Mouse (Mus musculus) liver, embryonic 13.5 days (tissue): ENCODE data around the gene Ptpn11. TPM values are rescaled to one million over a fixed set of nuclear protein-coding genes. Genes with fewer than 3 reads are reported as not detected.
"Not testable (repeated sequence)": the region's sequence is repeated elsewhere in the genome, so short reads cannot be mapped to it uniquely, and the experiment has no call there.

Experiments
- ATAC-seq: fragments of 200-750 bp; cut with Nextera tagmentation; 2 replicates; pipeline ENCODE4 v1.8.0; 2017; ENCODE audit warnings: low read depth, mild to moderate bottlenecking, moderate number of reproducible peaks, moderate library complexity
- DNase-seq: peaks from one replicate; pipeline ENCODE4 v3.0.0; 2022
- H3K27ac ChIP-seq: fragments of 300-500 bp; sonication (generic); 2 replicates; pipeline ENCODE4 v1.5.1; 2015; ENCODE audit warnings: moderate library complexity, mild to moderate bottlenecking, inconsistent platforms
- H3K27me3 ChIP-seq: fragments of 300-500 bp; sonication (generic); 2 replicates; pipeline ENCODE4 v1.6.1; 2015; ENCODE audit warnings: mild to moderate bottlenecking, inconsistent platforms
- H3K36me3 ChIP-seq: fragments of 300-500 bp; sonication (generic); 2 replicates; pipeline ENCODE4 v1.6.1; 2015; ENCODE audit warnings: mild to moderate bottlenecking, inconsistent platforms
- H3K4me1 ChIP-seq: fragments of 300-500 bp; sonication (generic); replicated peaks from 2 replicates; pipeline ENCODE4 v1.6.1; 2015; ENCODE audit warnings: inconsistent platforms
- H3K4me2 ChIP-seq: fragments of 300-500 bp; sonication (generic); 2 replicates; pipeline ENCODE4 v1.6.1; 2015; ENCODE audit warnings: inconsistent platforms, mild to moderate bottlenecking, moderate library complexity
- H3K4me3 ChIP-seq: fragments of 300-500 bp; sonication (generic); replicated peaks from 2 replicates; pipeline ENCODE4 v1.5.1; 2015; ENCODE audit warnings: mild to moderate bottlenecking, inconsistent platforms
- H3K9ac ChIP-seq: fragments of 300-500 bp; sonication (generic); 2 replicates; pipeline ENCODE4 v1.6.1; 2015; ENCODE audit warnings: mild to moderate bottlenecking, inconsistent platforms
- H3K9me3 ChIP-seq: fragments of 300-500 bp; sonication (generic); replicated peaks from 2 replicates; pipeline ENCODE4 v1.6.1; 2016; ENCODE audit warnings: inconsistent platforms
- WGBS: fragments of 180-500 bp; shearing (Covaris S2); methylation state at CpG from one replicate; pipeline ENCODE4 v1.1.7; 2015; ENCODE audit not compliant: insufficient replicate concordance; 5-methylcytosine and 5-hydroxymethylcytosine counted together
- polyA plus RNA-seq: library from polyadenylated mRNA; unstranded; fragments of >200 nt; fragmentation: Nextera tagmentation; extraction: Ambion mirVana; gene quantifications from 2 replicates; pipeline ENCODE4 v1.2.1, GENCODE M21; 2015

Gene Ptpn11
- 12.5 TPM in 2 replicates for polyA plus RNA-seq

DNA sequence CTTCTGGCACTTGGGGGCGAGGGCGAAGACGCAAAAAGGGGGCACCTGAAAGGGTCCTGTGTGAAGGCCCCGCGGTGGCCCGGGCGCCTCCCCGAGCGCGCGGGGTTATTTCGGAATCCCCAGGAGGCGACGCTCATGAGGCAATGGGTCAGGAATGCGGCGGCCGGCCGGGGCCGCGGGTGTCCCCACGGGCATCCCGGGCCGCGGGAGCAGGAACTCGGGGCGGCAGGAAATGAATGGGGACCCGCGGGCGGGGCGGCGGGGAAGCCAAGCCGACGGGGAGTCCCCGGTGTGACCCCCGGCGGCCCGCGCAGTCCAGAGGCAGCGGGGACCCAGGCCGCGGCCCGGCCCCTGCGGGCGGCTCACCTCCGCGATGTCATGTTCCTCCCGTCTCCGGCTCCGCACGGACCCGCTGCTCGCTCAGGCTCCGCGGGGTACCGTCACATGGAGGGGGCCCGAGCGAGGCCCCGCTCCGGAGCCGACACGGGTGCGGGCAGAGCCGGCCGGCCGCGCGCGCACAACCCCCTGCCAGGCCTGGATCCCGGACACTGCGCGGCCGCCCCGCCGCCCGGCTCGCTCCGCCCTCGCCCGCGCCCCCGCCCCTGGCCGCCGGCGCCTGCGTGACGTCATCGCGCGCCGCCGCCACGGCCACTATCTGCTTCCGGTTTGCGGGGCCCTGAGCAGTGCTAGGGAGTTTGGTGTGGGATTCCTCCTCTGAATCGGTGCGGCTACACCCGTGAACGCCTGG is at the start of gene Ptpn11:
TSS of gene Ptpn11 (minus strand) at position 562 of the 748 bp plus-strand sequence.
- peaks cover 87% of the 10 kb centered on the region for H3K4me1 ChIP-seq

DNA sequence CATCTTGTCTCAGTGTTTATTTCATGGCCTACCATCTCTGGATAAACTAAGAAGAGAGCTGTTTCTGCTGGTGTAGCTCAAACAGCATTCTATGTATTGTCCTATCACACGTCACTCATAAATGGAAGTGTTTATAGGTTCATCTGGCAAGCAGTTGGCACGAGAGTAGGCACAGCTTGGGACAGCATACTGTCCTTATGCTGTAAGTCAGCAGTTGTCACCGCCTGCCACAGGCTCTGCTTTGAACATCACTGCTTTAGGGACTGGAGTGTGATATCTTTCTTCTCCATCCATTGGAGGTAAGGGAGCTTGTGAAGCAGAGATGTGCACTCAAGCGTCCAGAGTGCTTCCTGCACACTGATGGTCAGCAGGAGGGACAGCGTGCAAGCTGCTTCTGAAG is 48.6 kb upstream of the Ptpn11 start:
- Histone ChIP-seq H3K36me3 (peaks cover 13% of the 10 kb centered on the region), H3K4me1 (peaks cover 95% of the 10 kb centered on the region), H3K27me3 (no peaks in the 10 kb centered on the region), H3K27ac (peak overlapping the region; percentile 99), H3K4me3 (no peak overlapping the region), H3K9ac (peak overlapping the region; percentile 67), H3K9me3 (no peaks in the 10 kb centered on the region), H3K4me2 (peak overlapping the region; percentile 37)
- WGBS, result 59% methylated on average over 5 of the region's 5 CpGs
- no peak for DNase-seq
- no peak for ATAC-seq

More for the DNA sequence above, at the start of gene Ptpn11:
- ATAC-seq (peak; percentile 91), DNase-seq (peak; percentile 73)
- H3K9ac ChIP-seq, result peak within 1 kb of the TSS; percentile 96
- H3K4me3 ChIP-seq, result peak within 1 kb of the TSS; percentile 91
- peak within 1 kb of the TSS; percentile 88 for H3K27ac ChIP-seq
- H3K4me2 ChIP-seq, result peak within 1 kb of the TSS; percentile 82
- no peaks in the 10 kb centered on the region for H3K27me3 ChIP-seq
- WGBS, result under 1% methylated on average over 90 of the region's 98 CpGs
- H3K9me3 ChIP-seq, result no peaks in the 10 kb centered on the region
- H3K36me3 ChIP-seq, result no peaks in the 10 kb centered on the region

DNA sequence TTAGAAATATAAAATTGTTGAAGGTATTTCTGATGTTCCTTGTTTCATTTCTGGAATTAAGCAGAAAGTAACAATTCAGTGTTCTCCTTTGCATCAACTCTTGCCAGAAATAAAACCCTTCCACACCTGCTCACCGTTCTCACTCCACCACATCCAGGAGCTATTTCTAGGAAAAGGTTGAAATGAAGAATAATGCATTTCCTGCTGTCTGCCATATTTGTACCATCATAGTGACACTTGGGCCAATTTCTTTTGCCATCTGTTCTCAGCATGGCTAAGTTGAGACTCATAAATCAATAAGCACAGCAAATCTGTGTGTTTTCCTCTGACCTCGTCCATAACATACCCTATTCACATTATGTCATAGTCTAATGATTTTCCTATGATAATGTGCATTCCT is 47.0 kb upstream of the Ptpn11 start:
- peak overlapping the region; percentile 12; the same call in 1 of the 2 replicates for H3K4me2 ChIP-seq

DNA sequence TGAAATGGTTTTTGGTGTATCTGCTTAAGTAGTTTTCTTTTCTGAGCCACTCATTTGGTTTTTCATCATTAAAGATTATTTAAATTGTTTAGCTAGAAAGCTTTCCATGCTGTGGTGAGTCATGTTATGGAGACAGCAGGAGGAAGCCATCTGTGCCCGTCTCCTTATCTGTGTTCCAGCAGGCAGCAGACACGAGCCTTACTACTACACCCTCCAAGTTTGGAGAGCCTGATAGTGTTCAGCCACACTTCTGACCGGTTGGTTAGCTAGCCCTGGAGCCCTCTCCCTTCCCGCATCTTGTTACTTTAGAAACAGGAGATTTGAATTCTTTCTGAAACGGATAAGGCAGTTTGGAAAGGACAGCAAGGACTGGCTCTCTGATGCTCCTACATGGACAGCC is 45.0 kb upstream of the Ptpn11 start:
- H3K9me3 ChIP-seq, result no peaks in the 10 kb centered on the region
- peak overlapping the region; percentile 75 for H3K9ac ChIP-seq
- peak overlapping the region; percentile 63 for H3K4me2 ChIP-seq
- DNase-seq (peak; percentile 87), ATAC-seq (peak; percentile 97)
- peak overlapping the region; percentile 37 for H3K4me3 ChIP-seq
- peaks cover 15% of the 10 kb centered on the region for H3K36me3 ChIP-seq
- no peaks in the 10 kb centered on the region for H3K27me3 ChIP-seq
- H3K27ac ChIP-seq, result peak overlapping the region; percentile 99
- H3K4me1 ChIP-seq, result peaks cover 93% of the 10 kb centered on the region
- WGBS, result 16% methylated on average over 5 of the region's 5 CpGs

More for the DNA sequence above, 47.0 kb upstream of the Ptpn11 start:
- Histone ChIP-seq H3K36me3 (peaks cover 8% of the 10 kb centered on the region), H3K9me3 (no peaks in the 10 kb centered on the region), H3K4me3 (no peak overlapping the region), H3K4me1 (peaks cover 95% of the 10 kb centered on the region), H3K27ac (peak overlapping the region; percentile 99), H3K27me3 (no peaks in the 10 kb centered on the region), H3K9ac (peak overlapping the region; percentile 44)
- no peak for DNase-seq
- no peak for ATAC-seq
- 72% methylated on average over 2 of the region's 2 CpGs for WGBS

DNA sequence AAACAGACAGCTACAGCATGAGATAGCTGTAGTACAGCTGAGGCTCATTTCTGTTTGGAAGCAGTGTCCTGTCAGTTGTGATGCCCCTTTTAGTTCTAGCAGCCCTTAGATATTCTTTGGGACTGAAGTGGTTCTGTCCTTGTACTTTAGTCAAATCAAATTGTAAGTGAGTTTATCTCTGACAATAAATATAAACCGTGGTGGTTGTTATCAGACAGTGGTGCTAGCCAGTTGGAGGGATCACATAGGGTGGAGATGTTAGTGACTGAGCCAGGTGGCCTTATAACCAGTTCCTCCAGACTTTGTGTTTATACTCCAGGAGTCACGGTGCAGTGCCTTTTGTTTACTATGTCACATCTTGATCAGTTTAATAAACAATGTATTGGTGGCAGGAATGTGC is 42.5 kb upstream of the Ptpn11 start:
- H3K4me2 ChIP-seq, result peak overlapping the region; percentile 49
- peak; percentile 58 for ATAC-seq
- H3K4me3 ChIP-seq, result peak overlapping the region; percentile 14; the same call in 1 of the 2 replicates
- H3K36me3 ChIP-seq, result peaks cover 29% of the 10 kb centered on the region
- peak overlapping the region; percentile 65 for H3K9ac ChIP-seq
- no peak for DNase-seq
- H3K4me1 ChIP-seq, result peaks cover 94% of the 10 kb centered on the region
- no peaks in the 10 kb centered on the region for H3K27me3 ChIP-seq
- 23% methylated on average over 2 of the region's 2 CpGs for WGBS
- H3K9me3 ChIP-seq, result no peaks in the 10 kb centered on the region
- H3K27ac ChIP-seq, result peak overlapping the region; percentile 99

DNA sequence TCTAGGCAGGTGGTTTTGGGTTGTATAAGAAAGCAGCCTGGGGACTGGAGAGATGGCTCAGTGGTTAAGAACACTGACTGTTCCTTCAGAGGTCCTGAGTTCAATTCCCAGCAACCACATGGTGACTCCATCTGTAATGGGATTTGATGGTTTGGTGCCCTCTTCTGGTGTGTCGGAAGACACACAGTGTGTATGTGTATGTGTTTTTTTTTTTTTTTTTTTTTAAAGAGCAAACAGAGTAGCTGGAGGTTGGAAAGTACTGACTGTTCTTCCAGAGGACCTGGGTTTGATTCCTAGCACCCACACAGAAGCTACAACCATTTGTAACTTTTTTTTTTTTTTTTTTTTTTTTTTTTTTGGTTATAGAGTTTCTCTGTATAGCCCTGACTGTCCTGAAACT is 41.6 kb upstream of the Ptpn11 start:
- 86% methylated on average over 1 of the region's 1 CpGs for WGBS
- ATAC-seq, result no peak
- Histone ChIP-seq H3K4me1 (peaks cover 94% of the 10 kb centered on the region), H3K36me3 (peaks cover 35% of the 10 kb centered on the region), H3K27ac (peak overlapping the region; percentile 99), H3K27me3 (no peaks in the 10 kb centered on the region), H3K9me3 (no peaks in the 10 kb centered on the region), H3K4me3 (no peak overlapping the region), H3K9ac (no peak overlapping the region), H3K4me2 (0 out of 2 replicates have a peak overlapping the region, but pooled peaks have one; percentile 49)
- no peak for DNase-seq

DNA sequence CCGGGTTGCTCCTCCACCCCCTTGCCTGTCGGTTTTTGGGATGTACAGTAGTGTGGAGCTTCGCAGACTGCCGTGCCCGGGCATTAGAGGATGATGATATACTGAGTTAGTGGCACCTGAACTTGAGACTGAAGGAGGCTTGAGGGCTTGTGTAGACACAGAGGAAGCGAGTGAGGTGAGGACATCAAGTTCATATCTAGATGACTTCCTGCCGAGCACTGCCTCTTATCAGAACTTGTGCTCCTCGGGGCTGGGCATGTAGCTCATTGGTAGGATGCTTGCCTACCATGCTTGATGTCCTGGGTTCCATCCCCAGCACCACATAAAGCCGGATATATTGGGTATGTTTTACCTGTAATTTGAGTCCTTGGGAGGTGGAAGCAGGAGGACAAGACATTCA is 39.6 kb upstream of the Ptpn11 start:
- peak overlapping the region; percentile 51 for H3K9ac ChIP-seq
- H3K4me2 ChIP-seq, result peak overlapping the region; percentile 46

DNA sequence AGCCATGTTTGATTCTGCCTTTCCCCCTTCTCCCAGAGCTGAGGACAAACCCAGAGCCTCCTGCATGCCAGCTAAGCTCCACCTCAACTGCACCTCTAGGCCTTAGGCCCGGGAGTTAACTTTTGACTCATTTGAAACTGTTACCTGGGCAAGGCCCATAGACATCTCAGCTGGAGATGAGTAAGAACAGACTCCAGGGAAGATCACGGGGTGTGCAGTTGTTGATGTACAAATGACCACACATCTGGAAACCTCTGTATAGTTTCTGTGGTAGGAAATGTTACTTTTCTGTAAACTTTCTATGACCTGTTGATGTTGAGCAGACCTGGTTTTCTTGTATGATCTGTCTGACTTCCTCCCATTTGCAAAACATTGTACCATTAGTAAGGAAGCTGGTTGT is 38.0 kb upstream of the Ptpn11 start:
- Histone ChIP-seq H3K36me3 (peaks cover 39% of the 10 kb centered on the region), H3K4me1 (peaks cover 95% of the 10 kb centered on the region), H3K9me3 (no peaks in the 10 kb centered on the region), H3K27ac (peak overlapping the region; percentile 77), H3K4me3 (no peak overlapping the region), H3K27me3 (no peaks in the 10 kb centered on the region), H3K9ac (no peak overlapping the region), H3K4me2 (no peak overlapping the region)
- no peak for DNase-seq
- WGBS, result 93% methylated on average over 2 of the region's 2 CpGs
- no peak for ATAC-seq

More for the DNA sequence above, 39.6 kb upstream of the Ptpn11 start:
- no peaks in the 10 kb centered on the region for H3K27me3 ChIP-seq
- H3K4me3 ChIP-seq, result peak overlapping the region; percentile 4
- H3K27ac ChIP-seq, result peak overlapping the region; percentile 77
- DNase-seq, result no peak
- peaks cover 40% of the 10 kb centered on the region for H3K36me3 ChIP-seq
- WGBS, result 48% methylated on average over 9 of the region's 9 CpGs
- H3K4me1 ChIP-seq, result peaks cover 96% of the 10 kb centered on the region
- H3K9me3 ChIP-seq, result no peaks in the 10 kb centered on the region
- peak; percentile 71 for ATAC-seq

DNA sequence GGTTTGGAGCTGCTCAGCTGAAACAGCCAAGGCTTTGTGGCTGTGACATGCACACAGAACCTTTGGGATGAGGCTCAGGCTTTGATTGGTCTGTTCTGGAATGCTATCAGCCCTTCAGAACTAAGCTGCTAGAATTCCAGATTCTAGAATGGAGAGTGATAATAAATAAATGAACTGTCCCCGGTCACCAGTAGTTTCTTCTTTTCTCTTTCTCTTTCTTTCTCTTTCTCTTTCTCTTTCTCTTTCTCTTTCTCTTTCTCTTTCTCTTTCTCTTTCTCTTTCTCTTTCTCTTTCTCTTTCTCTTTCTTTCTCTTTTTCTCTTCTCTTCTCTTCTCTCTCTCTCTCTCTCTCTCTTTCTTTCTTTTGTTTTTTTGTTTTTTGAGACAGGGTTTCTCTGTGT is 36.1 kb upstream of the Ptpn11 start:
- not testable (repeated sequence) for H3K9me3 ChIP-seq, H3K27me3 ChIP-seq, DNase-seq, ATAC-seq, H3K4me3 ChIP-seq
- Histone ChIP-seq H3K27ac (peak overlapping the region; percentile 85; the same call in 1 of the 2 replicates), H3K4me1 (peaks cover 90% of the 10 kb centered on the region), H3K4me2 (peak overlapping the region; percentile 41), H3K36me3 (peaks cover 36% of the 10 kb centered on the region), H3K9ac (0 out of 2 replicates have a peak overlapping the region, but pooled peaks have one; percentile 31)
- 76% methylated on average over 1 of the region's 1 CpGs for WGBS

GRCm38 (mm10) chr5:121226845-121227244 is 35.6 kb upstream of the Ptpn11 start:
- 68% methylated on average over 4 of the region's 4 CpGs for WGBS
- Histone ChIP-seq H3K27me3 (no peaks in the 10 kb centered on the region), H3K4me1 (peaks cover 90% of the 10 kb centered on the region)

GRCm38 (mm10) chr5:121226406-121226805 is 35.2 kb upstream of the Ptpn11 start:
- H3K9ac ChIP-seq, result peak overlapping the region; percentile 64
- 49% methylated on average over 3 of the region's 3 CpGs for WGBS

More at GRCm38 (mm10) chr5:121226845-121227244, 35.6 kb upstream of the Ptpn11 start:
- DNase-seq (no peak), ATAC-seq (no peak)
- H3K36me3 ChIP-seq, result peaks cover 33% of the 10 kb centered on the region
- peak overlapping the region; percentile 85; the same call in 1 of the 2 replicates for H3K27ac ChIP-seq
- no peaks in the 10 kb centered on the region for H3K9me3 ChIP-seq
- peak overlapping the region; percentile 64; the same call in 1 of the 2 replicates for H3K9ac ChIP-seq
- no peak overlapping the region for H3K4me3 ChIP-seq
- peak overlapping the region; percentile 44 for H3K4me2 ChIP-seq

More at GRCm38 (mm10) chr5:121226406-121226805, 35.2 kb upstream of the Ptpn11 start:
- ATAC-seq (no peak), DNase-seq (no peak)
- peak overlapping the region; percentile 85 for H3K27ac ChIP-seq
- H3K4me2 ChIP-seq, result peak overlapping the region; percentile 44
- H3K36me3 ChIP-seq, result peaks cover 32% of the 10 kb centered on the region
- no peaks in the 10 kb centered on the region for H3K9me3 ChIP-seq
- no peaks in the 10 kb centered on the region for H3K27me3 ChIP-seq
- H3K4me3 ChIP-seq, result peak overlapping the region; percentile 1; the same call in 1 of the 2 replicates
- peaks cover 89% of the 10 kb centered on the region for H3K4me1 ChIP-seq
